Mouse (Mus musculus) R1 (cell line): ENCODE data around the gene Atxn2l.

Source experiments
- DNase-seq: peaks from one replicate; pipeline ENCODE4 v3.0.0-alpha.2; 2018; ENCODE audit warnings: low read depth, low spot score

Gene Atxn2l

GRCm38 (mm10) chr7:126463004-126463403 is 40.2 kb downstream of the Atxn2l start, which contains the start of gene Atp2a1:
TSS of gene Atp2a1 (minus strand) at chr7:126463108.
- no peak for DNase-seq

GRCm38 (mm10) chr7:126461626-126462025 is 41.6 kb downstream of the Atxn2l start:
- DNase-seq = no peak

GRCm38 (mm10) chr7:126460623-126461399 is 42.4 kb downstream of the Atxn2l start:
- DNase-seq = no peak

GRCm38 (mm10) chr7:126458844-126459618 is 44.2 kb downstream of the Atxn2l start:
- DNase-seq = no peak

- DNase-seq = no peak
These were observed 45.0 kb downstream of the Atxn2l start for GRCm38 (mm10) chr7:126458225-126458624.

GRCm38 (mm10) chr7:126456382-126457266 is 46.6 kb downstream of the Atxn2l start:
- no peak for DNase-seq

- DNase-seq = no peak
These were observed 48.0 kb downstream of the Atxn2l start for GRCm38 (mm10) chr7:126455242-126455641.

- no peak for DNase-seq
These were observed 49.4 kb downstream of the Atxn2l start for GRCm38 (mm10) chr7:126453861-126454260.

GRCm38 (mm10) chr7:126452244-126452643 is 51.0 kb downstream of the Atxn2l start:
- DNase-seq = no peak

GRCm38 (mm10) chr7:126450641-126451040 is 52.6 kb downstream of the Atxn2l start:
- no peak for DNase-seq

- DNase-seq = no peak
These were observed 53.2 kb downstream of the Atxn2l start for GRCm38 (mm10) chr7:126449991-126450390.

- no peak for DNase-seq
These were observed 54.8 kb downstream of the Atxn2l start for GRCm38 (mm10) chr7:126448481-126448880.

GRCm38 (mm10) chr7:126446217-126446616 is 57.0 kb downstream of the Atxn2l start:
- no peak for DNase-seq

GRCm38 (mm10) chr7:126445104-126445815 is 58.0 kb downstream of the Atxn2l start:
- DNase-seq = no peak

- DNase-seq = no peak
These were observed 58.7 kb downstream of the Atxn2l start for GRCm38 (mm10) chr7:126444536-126444935.

- no peak for DNase-seq
These were observed 59.2 kb downstream of the Atxn2l start for GRCm38 (mm10) chr7:126443997-126444396.
